Mouse (Mus musculus): ENCODE measurements at regions not wholly inside any gene's neighbourhood (a gene's known extent, or its start where the extent isn't known, plus 50 kb on each side); places are given as distances from the start of the nearest gene placed in this dataset.

DNA sequence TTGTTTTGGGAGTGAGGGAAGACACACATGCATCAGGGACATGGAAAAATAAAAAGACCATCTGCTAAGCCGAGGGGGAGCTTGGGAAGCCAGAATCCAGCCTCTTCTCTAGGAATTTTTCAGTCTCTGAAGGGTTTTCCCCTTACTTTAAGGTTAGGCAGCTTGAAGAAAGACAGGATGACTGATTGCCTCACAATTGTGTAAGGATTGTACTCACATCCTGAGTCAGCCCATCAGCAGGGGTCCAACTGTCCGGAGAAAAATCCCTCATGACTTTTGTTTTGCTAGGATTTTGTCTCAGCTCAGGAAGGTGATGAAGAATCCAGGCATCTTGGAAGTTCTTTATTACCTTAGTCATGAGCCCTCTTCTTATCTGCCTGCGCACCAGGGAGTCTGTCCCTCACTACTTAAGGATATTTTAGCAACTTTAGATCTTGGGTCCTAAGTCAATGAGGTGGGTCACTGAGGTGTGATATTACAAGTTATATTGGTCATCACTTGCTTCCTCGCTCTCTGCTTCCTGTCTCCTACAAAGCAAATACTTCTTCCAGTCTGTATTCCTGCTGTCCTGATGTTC lies 65.8 kb upstream of the Bmp2k start:
- no peak for DNase-seq

DNA sequence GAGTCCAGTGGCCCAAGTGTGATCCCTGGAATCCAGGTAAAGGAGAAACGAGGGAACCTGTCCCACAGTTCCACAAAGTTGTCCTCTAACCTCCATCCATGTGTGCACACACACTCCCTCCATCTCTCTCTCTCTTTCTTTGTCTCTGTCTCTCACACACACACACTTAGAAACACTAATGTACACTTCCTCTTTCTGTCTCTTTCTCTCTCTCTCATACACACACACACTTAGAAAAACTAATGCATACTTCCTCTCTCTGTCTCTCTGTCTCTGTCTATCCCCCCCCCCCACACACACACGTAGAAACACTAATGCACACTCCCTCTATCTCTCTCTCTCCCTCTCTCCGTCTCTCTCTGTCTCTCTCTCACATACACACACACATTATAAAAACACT lies 61.2 kb upstream of the Bmp2k start:
- no peak for DNase-seq

GRCm38 (mm10) chr5:96938718-96939117 lies 58.8 kb upstream of the Bmp2k start:
- no peak for DNase-seq

DNA sequence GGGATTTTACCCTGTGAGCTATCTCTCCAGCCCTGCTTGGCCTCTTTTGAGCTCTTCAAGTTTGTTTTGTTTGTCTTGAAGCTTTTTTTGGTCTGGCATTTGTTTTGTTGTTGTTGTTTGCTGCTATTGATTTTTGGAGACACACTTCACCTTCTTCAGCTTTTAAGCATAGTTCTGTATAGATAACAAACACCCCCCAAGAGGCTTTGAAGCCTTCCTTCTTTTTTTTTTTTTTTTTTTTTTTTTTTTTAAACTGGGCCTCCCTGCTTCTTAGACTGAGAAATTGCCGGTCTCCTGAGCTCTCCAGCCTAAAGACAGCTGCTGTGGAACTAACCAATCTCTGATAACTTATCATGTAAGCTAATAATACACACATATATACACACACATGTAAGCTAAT lies 58.2 kb upstream of the Bmp2k start:
- no peak for DNase-seq

DNA sequence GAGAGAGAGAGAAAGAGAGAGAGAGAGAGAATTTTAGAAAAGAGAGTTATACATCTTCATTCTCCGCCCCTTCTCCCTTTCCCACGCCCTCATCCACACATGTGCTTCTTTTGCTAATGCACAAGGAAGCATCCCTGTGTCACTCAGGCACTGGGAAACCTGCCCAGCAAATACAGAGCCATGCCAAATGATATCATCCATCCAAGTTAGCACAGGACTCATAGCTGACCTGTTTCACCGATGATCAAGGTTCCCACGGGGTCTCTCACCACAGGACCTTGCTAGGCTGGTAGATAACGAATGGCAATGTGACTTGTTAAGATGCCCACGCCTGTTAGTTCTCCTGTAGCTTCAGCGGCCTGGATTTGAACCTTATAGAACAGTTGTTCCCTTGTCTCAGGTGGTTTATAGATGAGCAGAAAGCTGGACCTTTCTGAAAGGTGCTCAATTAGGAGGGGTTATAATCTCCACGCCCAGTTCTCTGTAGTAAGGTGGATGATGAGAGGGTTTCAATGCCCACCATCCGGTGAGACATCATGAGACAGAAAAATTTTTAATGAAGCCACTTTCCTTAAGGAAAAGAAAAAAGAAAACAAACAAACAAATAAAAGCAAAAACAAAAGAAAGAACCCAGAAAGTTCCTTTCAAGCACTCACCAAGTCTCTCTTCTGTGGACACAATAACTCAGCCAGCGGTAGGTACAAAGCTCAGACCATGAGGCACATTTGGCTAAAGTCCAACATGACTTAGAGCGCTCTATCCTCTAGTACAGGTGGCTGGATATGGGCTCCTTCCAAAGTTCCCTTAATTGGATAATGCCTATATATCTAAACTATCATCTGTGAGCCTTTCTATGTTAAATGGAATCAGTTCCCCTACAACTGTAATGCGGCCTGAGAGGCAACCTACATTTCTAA lies 57.1 kb upstream of the Bmp2k start:
- peak; percentile 34 for DNase-seq

DNA sequence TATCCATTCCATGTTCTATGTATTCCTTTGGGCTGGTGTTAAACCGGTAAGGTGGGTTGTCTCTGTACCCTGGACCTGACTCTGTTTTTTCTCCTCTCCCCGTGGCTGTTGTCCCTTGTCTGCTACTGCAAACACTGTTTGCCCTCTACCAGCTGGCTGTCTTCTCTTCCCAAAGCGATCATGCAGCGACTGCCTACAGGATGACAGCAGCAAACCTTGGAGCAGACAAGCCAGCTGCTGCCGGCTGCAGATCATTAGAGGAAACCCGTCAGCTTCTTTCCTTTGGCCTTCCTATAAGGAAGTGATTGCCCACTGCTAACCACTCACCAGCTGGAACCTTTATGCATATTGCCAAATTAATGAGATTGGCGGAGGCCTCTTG lies 56.4 kb upstream of the Bmp2k start:
- no peak for DNase-seq

- no peak for DNase-seq
These were observed 56.0 kb upstream of the Bmp2k start for GRCm38 (mm10) chr5:96941518-96941917.
